Mouse (Mus musculus): ENCODE measurements around the gene Hgfac. TPM values are rescaled to one million over a fixed set of nuclear protein-coding genes. Genes with fewer than 3 reads are reported as not detected.
A peak's percentile ranks its signal among the peaks of the same experiment; 100 is the strongest.

Gene Hgfac
- total RNA-seq, 2 experiments from 2014 or later = 2.3 TPM; not detected in 1

GRCm38 (mm10) chr5:35088785-35089613, 47.7 kb downstream of the Hgfac start:
- peak; percentile 75 for ATAC-seq (replicated peaks; ENCODE audit: low FRiP score, low TSS enrichment, poor library complexity, severe bottlenecking)

- ATAC-seq (replicated peaks; ENCODE audit: low FRiP score, low TSS enrichment, poor library complexity, severe bottlenecking) = no peak
Measured at GRCm38 (mm10) chr5:35089614-35089963, 48.3 kb downstream of the Hgfac start.

- ATAC-seq (replicated peaks; ENCODE audit: low FRiP score, low TSS enrichment, poor library complexity, severe bottlenecking) = no peak
Measured at GRCm38 (mm10) chr5:35091636-35092035, 50.3 kb downstream of the Hgfac start.

Other genes starting within 250 kb of the Hgfac start
- 2.9 and 4.5 TPM in 2 replicates for gene Msantd1, start 133.5 kb upstream of the Hgfac start, total RNA-seq (2014; fragmentation: Nextera tagmentation)
- 0.38 TPM in 1 of 2 replicates, not detected in the other for gene Msantd1, start 133.5 kb upstream of the Hgfac start, total RNA-seq (2017)
- gene Rgs12, start 92.1 kb upstream of the Hgfac start, total RNA-seq (2014; fragmentation: Nextera tagmentation) = 40.7 and 47.4 TPM in 2 replicates
- 30.6 and 38.2 TPM in 2 replicates for gene Rgs12, start 92.1 kb upstream of the Hgfac start, total RNA-seq (2017)
- not detected in 2 replicates for gene Dok7, start 15.3 kb downstream of the Hgfac start, total RNA-seq (2014; fragmentation: Nextera tagmentation)
- not detected in 2 replicates for gene Dok7, start 15.3 kb downstream of the Hgfac start, total RNA-seq (2017)
- gene Lrpap1, start 64.3 kb downstream of the Hgfac start, total RNA-seq (2014; fragmentation: Nextera tagmentation) = 22.9 and 26.7 TPM in 2 replicates
- gene Lrpap1, start 64.3 kb downstream of the Hgfac start, total RNA-seq (2017) = 42.8 and 51.0 TPM in 2 replicates
- gene Adra2c, start 236.8 kb downstream of the Hgfac start, total RNA-seq (2014; fragmentation: Nextera tagmentation) = not detected in 2 replicates
- not detected in 2 replicates for gene Adra2c, start 236.8 kb downstream of the Hgfac start, total RNA-seq (2017)